Mouse (Mus musculus) hindbrain, postnatal 0 days (tissue): Measurements from ENCODE around the gene Tesk1. TPM values are rescaled to one million over a fixed set of nuclear protein-coding genes. Genes with fewer than 3 reads are reported as not detected.

Experiments
- ATAC-seq: fragments of 200-750 bp; cut with Nextera tagmentation; 2 replicates; pipeline ENCODE4 v1.8.0; 2017; ENCODE audit warnings: mild to moderate bottlenecking, moderate TSS enrichment, moderate library complexity
- DNase-seq: peaks from one replicate; pipeline ENCODE4 v3.0.0-alpha.2; 2015; ENCODE audit warnings: low spot score
- H3K27ac ChIP-seq: fragments of 300-500 bp; sonication (generic); 2 replicates; pipeline ENCODE4 v1.5.1; 2014; ENCODE audit warnings: mild to moderate bottlenecking
- H3K27me3 ChIP-seq: fragments of 300-500 bp; sonication (generic); 2 replicates; pipeline ENCODE4 v1.6.1; 2014; ENCODE audit warnings: low read length, mixed read lengths; ENCODE audit not compliant: insufficient read depth
- H3K36me3 ChIP-seq: fragments of 300-500 bp; sonication (generic); 2 replicates; pipeline ENCODE4 v1.6.1; 2014; ENCODE audit warnings: low read length, mixed read lengths; ENCODE audit not compliant: insufficient read depth
- H3K4me1 ChIP-seq: fragments of 300-500 bp; sonication (generic); 2 replicates; pipeline ENCODE4 v1.6.1; 2014; ENCODE audit warnings: antibody characterized with exemption, low read length, mixed read lengths; ENCODE audit not compliant: insufficient read depth
- H3K4me2 ChIP-seq: fragments of 300-500 bp; sonication (generic); 2 replicates; pipeline ENCODE4 v1.6.1; 2014; ENCODE audit warnings: low read depth, mild to moderate bottlenecking, low read length, moderate library complexity, mixed read lengths
- H3K4me3 ChIP-seq: fragments of 300-500 bp; sonication (generic); 2 replicates; pipeline ENCODE4 v1.5.1; 2014; ENCODE audit warnings: low read length
- H3K9ac ChIP-seq: fragments of 300-500 bp; sonication (generic); replicated peaks from 2 replicates; pipeline ENCODE4 v1.6.1; 2014; ENCODE audit warnings: mild to moderate bottlenecking, low read length, moderate library complexity, mixed read lengths
- H3K9me3 ChIP-seq: fragments of 300-500 bp; sonication (generic); 2 replicates; pipeline ENCODE4 v1.6.1; 2016; ENCODE audit warnings: low read length, mixed read lengths
- CTCF ChIP-seq: IDR thresholded peaks from 2 replicates; pipeline ENCODE4 v1.5.1; 2016; ENCODE audit warnings: antibody characterized with exemption, control low read depth, low read depth
- whole genome bisulfite sequencing: fragments of 180-500 bp; shearing (Covaris S2); extraction: QIAGEN DNeasy Blood & Tissue Kit; methylation state at CpG from one replicate; pipeline ENCODE4 v1.1.7; 2014; 5-methylcytosine and 5-hydroxymethylcytosine counted together
- polyA plus RNA-seq: library from polyadenylated mRNA; unstranded; fragments of >200 nt; fragmentation: Nextera tagmentation; extraction: Ambion mirVana; gene quantifications from 2 replicates; pipeline ENCODE4 v1.2.1, GENCODE M21; 2015
- total RNA-seq: library from RNA; depleted of rRNA; stranded (reverse); fragments of >200 nt; gene quantifications from 2 replicates; pipeline ENCODE4 v1.2.3, GENCODE M21; 2014

Tesk1 gene
- total and polyA plus RNA-seq, 2 experiments from 2014 or later: 17.8 to 171 TPM

DNA sequence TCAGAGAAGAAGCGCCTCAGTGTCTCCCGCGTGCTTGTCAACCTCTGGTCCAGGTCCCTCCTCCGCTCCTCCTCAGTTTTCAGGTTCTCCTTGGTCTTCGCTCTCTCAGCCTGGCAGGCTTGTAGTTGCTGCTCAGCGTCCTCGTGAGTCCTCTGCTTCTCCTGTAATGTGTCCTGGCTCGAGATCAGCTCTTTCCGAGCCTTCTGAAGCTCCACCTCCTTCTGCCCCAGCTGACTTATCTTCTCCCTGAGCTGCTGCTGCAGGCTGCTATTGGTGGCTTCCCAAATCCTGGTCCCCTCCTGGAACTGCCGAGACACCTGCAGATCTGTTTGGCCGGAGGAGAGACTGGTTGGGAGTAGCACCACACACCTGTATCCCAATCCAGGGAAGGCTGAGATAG, 10.6 kb downstream of the Tesk1 start:
- Histone ChIP-seq H3K9ac (no peak overlapping the region), H3K4me1 (peaks cover 11% of the 10 kb centered on the region; the same call in 1 of the 2 replicates), H3K27ac (no peak overlapping the region), H3K9me3 (no peaks in the 10 kb centered on the region), H3K27me3 (no peaks in the 10 kb centered on the region; the same call in 1 of the 2 replicates), H3K4me2 (no peak overlapping the region), H3K36me3 (peaks cover 5% of the 10 kb centered on the region), H3K4me3 (no peak overlapping the region)
- ATAC-seq (no peak), DNase-seq (no peak)
- TF ChIP-seq CTCF: no peak
- WGBS: 60% methylated on average over 11 of the region's 11 CpGs

- no peaks in the 10 kb centered on the region for H3K36me3 ChIP-seq
- under 1% methylated on average over 16 of the region's 18 CpGs for WGBS
- no peak overlapping the region for H3K27ac ChIP-seq
- H3K4me1 ChIP-seq: peaks cover 11% of the 10 kb centered on the region; the same call in 1 of the 2 replicates
- no peak overlapping the region for H3K9ac ChIP-seq
- ATAC-seq: no peak
- H3K4me3 ChIP-seq: peak overlapping the region; percentile 11
- H3K27me3 ChIP-seq: no peaks in the 10 kb centered on the region; the same call in 1 of the 2 replicates
- no peaks in the 10 kb centered on the region for H3K9me3 ChIP-seq
- DNase-seq: no peak
- TF ChIP-seq CTCF: no peak
- peak overlapping the region; percentile 41 for H3K4me2 ChIP-seq
These were observed 11.7 kb downstream of the Tesk1 start for GRCm38 (mm10) chr4:43453413-43453812.

DNA sequence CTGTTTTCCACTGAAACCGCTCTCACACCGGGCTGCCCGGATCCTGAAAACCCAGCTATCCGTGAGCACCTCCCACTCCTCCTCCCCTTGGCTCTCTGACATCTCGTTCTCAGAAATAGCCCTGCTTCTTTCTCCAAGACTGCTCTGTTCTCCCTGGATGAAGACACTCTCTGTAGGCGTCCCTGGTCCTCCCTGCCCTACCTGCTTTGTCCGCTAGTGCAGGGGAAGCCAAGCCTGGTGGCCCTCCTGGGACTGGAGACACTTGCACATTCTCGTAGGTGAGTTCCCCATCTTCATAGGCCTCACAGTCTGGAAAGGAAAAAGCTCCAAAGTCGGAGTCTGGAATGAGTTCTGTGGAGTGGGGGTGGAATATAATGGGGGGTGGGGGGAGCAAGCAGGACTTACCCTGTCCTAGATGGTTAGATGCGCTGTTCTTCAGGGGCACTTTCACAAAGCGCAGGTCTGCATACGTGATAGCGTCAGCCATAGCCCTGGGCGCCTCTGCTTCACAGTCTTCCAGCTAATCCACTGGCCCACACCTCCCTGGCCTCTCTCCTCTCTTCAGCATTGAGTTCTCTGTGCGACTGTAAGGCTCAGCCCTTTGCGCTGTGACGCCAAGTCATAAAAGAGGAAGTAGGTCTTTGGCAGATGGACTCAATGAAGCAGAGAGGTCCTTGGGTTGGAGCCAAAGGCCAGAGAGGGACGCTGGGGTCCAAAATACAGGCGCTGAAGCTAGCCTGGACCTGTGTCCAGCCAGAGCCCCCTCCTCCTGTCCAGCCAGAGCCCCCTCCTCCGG, 12.5 kb downstream of the Tesk1 start, which contains the start of gene Cd72:
Gene Cd72, minus strand, starts transcription at position 588 of the 796 bp plus-strand sequence.
- no peaks in the 10 kb centered on the region for H3K36me3 ChIP-seq
- H3K4me2 ChIP-seq: peak within 1 kb of the TSS; percentile 41
- DNase-seq (peak; percentile 34), ATAC-seq (no peak)
- 27% methylated on average over 20 of the region's 20 CpGs for WGBS
- H3K27me3 ChIP-seq: no peaks in the 10 kb centered on the region; the same call in 1 of the 2 replicates
- H3K27ac ChIP-seq: no peak within 1 kb of the TSS
- TF ChIP-seq CTCF: 0 out of 2 replicates have a peak, but pooled peaks have one; percentile 16
- H3K4me3 ChIP-seq: peak within 1 kb of the TSS; percentile 11
- no peak within 1 kb of the TSS for H3K9ac ChIP-seq
- no peaks in the 10 kb centered on the region for H3K9me3 ChIP-seq
- peaks cover 11% of the 10 kb centered on the region; the same call in 1 of the 2 replicates for H3K4me1 ChIP-seq

- Histone ChIP-seq H3K9me3 (no peaks in the 10 kb centered on the region), H3K4me2 (no peak overlapping the region), H3K27ac (no peak overlapping the region), H3K9ac (no peak overlapping the region), H3K4me3 (no peak overlapping the region), H3K27me3 (no peaks in the 10 kb centered on the region; the same call in 1 of the 2 replicates), H3K36me3 (no peaks in the 10 kb centered on the region), H3K4me1 (peaks cover 11% of the 10 kb centered on the region; the same call in 1 of the 2 replicates)
- no peak for TF ChIP-seq CTCF
- ATAC-seq (no peak), DNase-seq (no peak)
- WGBS: 29% methylated on average over 4 of the region's 4 CpGs
These were observed 14.7 kb downstream of the Tesk1 start for GRCm38 (mm10) chr4:43456470-43456869.

- H3K9ac ChIP-seq: no peak overlapping the region
- no peak overlapping the region for H3K4me3 ChIP-seq
- ATAC-seq (no peak), DNase-seq (no peak)
- H3K4me2 ChIP-seq: no peak overlapping the region
- no peaks in the 10 kb centered on the region; the same call in 1 of the 2 replicates for H3K27me3 ChIP-seq
- H3K4me1 ChIP-seq: peaks cover 11% of the 10 kb centered on the region; the same call in 1 of the 2 replicates
- WGBS: 17% methylated on average over 8 of the region's 8 CpGs
- no peak for TF ChIP-seq CTCF
- H3K36me3 ChIP-seq: no peaks in the 10 kb centered on the region
- H3K9me3 ChIP-seq: no peaks in the 10 kb centered on the region
- H3K27ac ChIP-seq: no peak overlapping the region
These were observed 15.4 kb downstream of the Tesk1 start for GRCm38 (mm10) chr4:43457124-43457523.

- no peaks in the 10 kb centered on the region for H3K27me3 ChIP-seq
- no peak for DNase-seq
- no peak for ATAC-seq
- no peaks in the 10 kb centered on the region for H3K9me3 ChIP-seq
- no peak overlapping the region for H3K9ac ChIP-seq
- no peak overlapping the region for H3K27ac ChIP-seq
- no peaks in the 10 kb centered on the region for H3K36me3 ChIP-seq
- no peak overlapping the region for H3K4me3 ChIP-seq
- TF ChIP-seq CTCF: no peak
- no peaks in the 10 kb centered on the region for H3K4me1 ChIP-seq
- no peak overlapping the region for H3K4me2 ChIP-seq
- WGBS: 93% methylated on average over 5 of the region's 5 CpGs
These were observed 21.4 kb downstream of the Tesk1 start for GRCm38 (mm10) chr4:43463102-43463501.

DNA sequence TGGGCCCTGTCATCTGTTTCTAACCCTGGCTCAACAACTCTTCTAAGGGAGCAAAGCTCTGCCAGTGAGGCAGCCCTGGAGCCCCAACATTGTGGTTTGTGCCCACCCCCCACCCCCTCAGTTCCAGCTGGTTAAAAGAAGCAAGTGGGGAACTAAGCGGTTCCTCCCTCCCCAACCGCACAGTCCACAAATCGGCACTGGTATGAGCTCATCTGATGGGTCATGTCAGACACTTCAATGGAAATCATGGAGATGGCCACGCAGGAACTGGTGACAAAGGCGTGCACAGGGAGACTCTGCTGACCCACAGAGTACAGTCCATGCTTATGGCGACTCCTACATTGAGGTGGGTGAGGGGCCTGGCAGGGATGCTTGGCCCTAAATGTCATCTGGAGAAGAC, 24.2 kb downstream of the Tesk1 start:
- no peaks in the 10 kb centered on the region for H3K36me3 ChIP-seq
- no peak for ATAC-seq
- no peak for TF ChIP-seq CTCF
- no peak for DNase-seq
- no peak overlapping the region for H3K4me3 ChIP-seq
- no peaks in the 10 kb centered on the region for H3K9me3 ChIP-seq
- H3K27ac ChIP-seq: no peak overlapping the region
- H3K4me1 ChIP-seq: no peaks in the 10 kb centered on the region
- no peak overlapping the region for H3K4me2 ChIP-seq
- 88% methylated on average over 6 of the region's 6 CpGs for WGBS
- H3K9ac ChIP-seq: no peak overlapping the region
- no peaks in the 10 kb centered on the region for H3K27me3 ChIP-seq
